Mouse (Mus musculus) inflammation-experienced regulatory T-cells, adult 16 weeks (primary cell): ENCODE results near the gene Gm16506. TPM values are rescaled to one million over a fixed set of nuclear protein-coding genes. Genes with fewer than 3 reads are reported as not detected.

ENCODE experiments used
- polyA plus RNA-seq: library from polyadenylated mRNA; unstranded; fragments of 100-300 nt; shearing (Covaris generic); gene quantifications from one replicate; pipeline ENCODE4 v1.2.1, GENCODE M21; 2017

Gene Gm16506
- polyA plus RNA-seq, result not detected

DNA sequence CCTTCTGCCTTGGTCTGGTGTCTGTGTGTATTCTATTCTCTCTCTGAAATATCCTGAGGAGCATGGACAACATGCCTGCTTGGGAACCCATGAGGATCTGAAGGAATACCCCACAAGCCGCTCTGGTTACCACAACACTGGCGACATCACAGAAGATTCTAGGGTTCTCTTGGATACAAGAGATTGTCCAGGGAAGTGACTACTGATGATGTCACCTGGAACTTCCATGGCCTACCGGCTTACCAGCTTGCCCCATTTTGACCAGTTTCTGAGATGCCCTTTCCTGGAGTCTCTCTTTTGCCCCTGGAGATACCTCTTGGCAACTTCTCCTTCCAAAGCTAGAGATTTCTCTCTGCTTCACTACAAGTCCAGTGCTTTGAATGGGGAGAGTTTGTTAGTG is at the start of gene Gm16506:
Gene Gm16506 (minus strand): TSS at position 101 of the 400 bp plus-strand sequence.

DNA sequence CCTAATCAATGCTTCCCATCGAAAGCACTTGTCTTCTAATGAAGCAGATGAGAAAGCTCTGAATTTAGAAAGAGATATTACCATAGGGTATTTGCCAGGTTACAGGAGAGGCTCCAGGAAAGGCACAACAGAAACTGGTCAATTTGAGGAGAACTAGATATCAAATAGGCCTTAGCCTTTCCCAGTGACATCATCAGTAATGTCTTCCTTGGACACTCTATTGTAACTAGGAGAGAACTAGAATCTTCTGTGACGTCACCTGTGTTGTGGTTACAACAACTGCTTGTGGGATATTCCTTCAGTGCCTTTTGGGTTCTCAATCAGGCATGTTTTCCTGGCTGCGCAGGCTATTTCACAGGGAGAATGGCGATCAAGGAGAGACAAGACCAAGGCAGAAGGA is 20.3 kb upstream of the Gm16506 start, which contains the start of gene Gm6526:
Gene Gm6526 (plus strand): TSS at position 301 of the 400 bp plus-strand sequence.

DNA sequence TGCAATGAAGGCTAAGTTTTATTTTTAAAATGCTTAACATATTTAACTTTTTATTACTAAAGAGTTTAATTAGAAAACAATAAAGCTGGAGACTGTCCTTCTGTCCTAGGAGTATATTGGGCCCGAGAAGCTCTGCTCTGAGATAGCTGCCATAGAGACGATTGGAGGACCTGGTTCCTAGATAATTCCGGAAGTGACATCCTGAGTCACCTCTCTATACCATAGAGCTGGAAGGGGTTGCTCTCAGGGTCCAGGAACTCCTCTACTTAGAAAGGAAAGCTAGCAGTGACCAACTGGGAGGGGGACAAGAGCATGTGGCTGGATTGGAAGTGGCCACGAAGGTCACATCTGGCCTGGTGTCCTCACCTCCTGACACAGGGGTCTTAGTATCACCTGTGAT is 29.7 kb downstream of the Gm16506 start, which contains the start of gene Gm7324:
Gene Gm7324 (plus strand): TSS at position 208 of the 400 bp plus-strand sequence.

DNA sequence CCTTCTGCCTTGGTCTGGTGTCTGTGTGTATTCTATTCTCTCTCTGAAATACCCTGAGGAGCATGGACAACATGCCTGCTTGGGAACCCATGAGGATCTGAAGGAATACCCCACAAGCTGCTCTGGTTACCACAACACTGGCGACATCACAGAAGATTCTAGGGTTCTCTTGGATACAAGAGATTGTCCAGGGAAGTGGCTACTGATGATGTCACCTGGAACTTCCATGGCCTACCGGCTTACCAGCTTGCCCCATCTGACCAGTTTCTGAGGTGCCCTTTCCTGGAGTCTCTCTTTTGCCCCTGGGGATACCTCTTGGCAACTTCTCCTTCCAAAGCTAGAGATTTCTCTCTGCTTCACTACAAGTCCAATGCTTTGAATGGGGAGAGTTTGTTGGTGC is 50.2 kb downstream of the Gm16506 start, which contains the start of gene Gm8165:
Gene Gm8165 (minus strand): TSS at position 101 of the 400 bp plus-strand sequence.

Other genes with a start within 250 kb of the Gm16506 start
- gene Gm5799, start 183.9 kb downstream of the Gm16506 start, polyA plus RNA-seq, result not detected
- gene Gm17654, start 148.3 kb downstream of the Gm16506 start, polyA plus RNA-seq, result not detected
- gene Gm10375, start 119.5 kb downstream of the Gm16506 start, polyA plus RNA-seq, result not detected
- gene Gm8165, start 50.3 kb downstream of the Gm16506 start, polyA plus RNA-seq, result not detected
- 2.0 TPM for gene Gm7324, start 29.7 kb downstream of the Gm16506 start, polyA plus RNA-seq
- gene Gm6526, start 20.4 kb upstream of the Gm16506 start, polyA plus RNA-seq, result not detected
- gene Gm8180, start 57.3 kb upstream of the Gm16506 start, polyA plus RNA-seq, result not detected
- not detected for gene Ear1, start 148.0 kb upstream of the Gm16506 start, polyA plus RNA-seq
- not detected for gene Ear10, start 196.1 kb upstream of the Gm16506 start, polyA plus RNA-seq
- not detected for gene Gm8113, start 197.9 kb upstream of the Gm16506 start, polyA plus RNA-seq
- gene Ang5, start 229.6 kb upstream of the Gm16506 start, polyA plus RNA-seq, result not detected